Mouse (Mus musculus) right cerebral cortex, postnatal 10 days (tissue): ENCODE data around the gene Aimp2.

Source experiments
- DNase-seq, 2 experiments: peaks; one replicate each; pipeline ENCODE4 v3.0.0; 2021; ENCODE audit warnings: low spot score in 2 of 2

The Aimp2 gene

DNA sequence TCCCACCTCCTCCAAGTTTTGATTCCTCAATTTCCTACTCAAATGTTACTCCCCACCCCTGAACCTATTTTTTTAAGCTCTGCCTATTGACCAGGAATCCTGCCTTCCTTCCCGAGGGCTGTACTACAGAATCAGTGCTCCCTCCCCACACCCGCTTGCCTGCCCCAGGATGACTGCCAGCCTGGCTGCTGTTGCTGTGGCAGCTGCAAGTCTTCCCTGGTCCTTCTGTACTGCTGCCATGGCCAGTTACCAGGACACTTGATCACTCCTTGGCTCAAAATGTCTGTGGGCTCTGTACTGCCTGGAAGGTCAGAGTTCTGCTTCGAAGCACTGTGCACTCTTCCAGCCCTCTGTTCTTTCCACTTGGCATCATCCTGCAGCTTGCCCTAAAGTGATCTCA, 7.5 kb downstream of the Aimp2 start:
- DNase-seq: peak; percentile 71 to 75

DNA sequence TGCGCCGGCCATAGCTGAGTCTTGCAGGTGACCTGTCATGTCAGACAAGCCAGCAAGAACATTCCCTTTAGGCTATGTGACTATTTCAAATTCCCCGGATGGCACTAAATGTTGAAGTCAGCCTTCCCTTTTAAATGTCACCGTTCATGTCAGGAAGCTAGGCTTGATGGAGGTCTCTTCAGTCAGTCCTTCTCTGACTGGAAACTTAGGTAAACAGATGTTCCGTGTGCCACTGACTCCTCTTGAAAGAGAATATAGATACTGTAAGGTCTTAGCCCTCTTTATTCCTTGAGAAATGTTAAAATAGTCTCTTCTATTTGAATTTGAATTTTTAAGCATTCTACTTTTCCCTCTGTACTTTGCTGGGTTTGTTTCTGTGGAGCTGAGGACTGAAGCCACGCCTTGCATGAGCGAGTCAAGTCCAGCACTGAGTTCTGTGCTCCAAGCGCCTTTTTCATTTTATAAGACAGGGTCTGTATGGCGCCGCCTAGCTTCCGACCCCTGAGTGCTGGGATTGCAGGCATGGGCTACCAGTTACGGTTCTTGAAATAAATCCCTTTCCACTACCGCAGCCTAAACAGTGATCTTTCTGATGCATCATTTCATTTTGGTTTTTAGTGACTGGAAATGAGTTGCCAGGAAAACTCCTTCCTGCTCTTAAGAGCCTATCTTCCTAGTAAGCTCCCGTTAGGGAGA, 11.9 kb downstream of the Aimp2 start, which contains the start of gene Ankrd61:
Gene Ankrd61, minus strand, starts transcription at position 51 of the 696 bp plus-strand sequence.
- no peak for DNase-seq

DNA sequence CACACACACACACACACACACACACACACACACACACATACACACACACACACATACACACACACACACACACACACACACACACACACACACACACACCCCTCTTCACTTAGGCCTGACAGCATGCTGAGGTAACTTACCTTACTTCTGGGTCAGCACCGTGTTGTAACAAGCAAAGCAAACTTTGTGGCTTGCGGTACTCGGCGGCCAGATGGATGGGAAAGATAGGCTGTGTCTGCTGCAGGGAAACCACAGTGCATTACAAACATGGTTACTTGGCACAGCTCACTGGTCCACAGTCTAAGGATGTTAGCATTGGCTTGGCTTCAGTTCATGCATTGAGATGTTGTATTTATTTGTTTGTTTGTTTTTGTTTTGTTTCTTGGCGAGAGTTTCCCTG, 16.3 kb downstream of the Aimp2 start:
- no peak for DNase-seq

DNA sequence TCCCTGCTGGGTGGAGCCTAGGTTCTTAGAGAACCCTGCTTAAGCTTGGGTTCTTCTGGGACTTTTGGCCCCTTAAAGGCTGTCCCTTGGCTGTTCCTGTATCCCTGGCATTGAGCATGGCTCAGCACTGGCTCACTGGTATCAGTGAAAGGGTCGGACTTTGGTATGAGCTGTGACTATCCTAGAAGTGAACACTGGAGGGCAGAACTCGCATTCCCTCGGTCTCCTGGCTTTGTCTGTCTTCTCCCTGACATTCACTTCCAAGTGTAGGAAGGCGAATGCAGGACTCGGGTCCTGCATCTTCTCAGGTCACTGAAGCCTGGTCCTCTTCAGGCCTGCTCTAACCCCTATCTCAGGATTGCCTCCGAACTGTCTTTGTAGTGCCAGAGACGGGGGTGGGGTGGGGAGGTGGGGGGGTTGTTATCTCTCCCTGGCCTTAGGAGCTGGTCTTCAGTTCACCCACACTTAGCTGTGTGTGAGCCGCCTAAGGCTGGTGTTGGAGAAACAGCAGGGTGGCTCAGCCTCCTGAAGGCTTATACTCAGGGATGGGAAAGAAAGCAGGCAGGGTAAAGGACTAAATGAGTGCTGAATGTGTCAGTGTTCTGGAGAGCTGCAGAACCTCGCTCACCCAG, 17.3 kb downstream of the Aimp2 start:
- peak in 1 of 2 experiments; percentile 43 for DNase-seq

DNA sequence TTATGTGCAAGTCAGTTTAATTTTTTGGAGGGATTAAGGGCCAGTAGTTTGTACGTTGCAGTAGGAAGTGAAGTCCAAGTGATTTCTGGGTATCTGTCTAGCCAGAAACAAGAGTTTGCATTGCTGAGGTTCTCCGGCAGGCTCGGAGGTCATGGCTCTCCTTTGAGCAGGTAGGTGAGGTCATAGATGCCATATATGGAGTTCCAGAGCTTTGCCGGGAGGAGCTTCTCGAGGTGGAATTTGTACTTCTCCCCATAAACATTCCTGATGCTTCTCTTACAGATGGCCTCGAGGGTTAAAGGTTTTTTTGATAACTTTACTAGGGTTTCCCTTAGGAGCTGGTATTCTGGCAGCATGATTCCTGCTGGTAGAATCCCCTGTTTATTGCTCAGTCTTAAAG, 18.9 kb downstream of the Aimp2 start:
- no peak for DNase-seq

DNA sequence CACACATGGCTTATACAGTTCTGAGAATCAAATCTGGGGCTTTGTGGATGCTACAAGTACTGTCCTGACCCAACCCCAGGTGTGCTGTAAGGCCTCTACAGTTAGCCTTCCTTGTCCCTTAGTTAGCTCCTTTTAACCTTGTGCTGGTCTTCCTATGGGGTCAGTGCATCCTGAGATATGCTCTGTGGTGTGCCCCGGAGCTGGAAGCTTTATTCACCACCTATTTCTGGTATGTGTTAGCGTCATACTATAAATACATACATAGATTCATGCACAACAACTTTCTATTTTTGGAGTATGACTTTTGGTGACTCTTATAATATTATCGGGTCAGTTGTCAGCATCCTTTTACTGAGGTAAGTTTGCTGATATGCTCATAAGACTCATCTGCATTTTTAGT, 24.4 kb downstream of the Aimp2 start:
- no peak for DNase-seq

DNA sequence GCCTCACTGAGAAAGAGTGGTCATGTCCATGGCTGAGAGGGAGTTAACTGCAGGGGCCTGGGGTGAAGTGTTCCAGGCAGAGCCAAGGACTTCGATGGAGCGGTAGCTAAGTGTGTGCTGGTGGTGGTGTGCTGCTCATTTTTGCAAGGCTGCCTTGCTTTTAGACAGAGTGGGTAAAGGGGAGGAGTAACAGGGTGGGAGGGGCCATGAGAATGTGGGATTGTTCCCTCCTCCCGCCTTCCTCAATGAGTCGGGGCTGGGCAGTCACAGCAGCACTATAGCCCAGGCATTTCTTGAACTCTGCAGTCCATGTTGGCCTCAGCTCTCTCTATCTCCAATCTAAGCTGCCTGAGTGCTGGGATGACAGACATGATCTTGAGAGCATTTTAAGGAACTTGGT, 35.1 kb downstream of the Aimp2 start:
- no peak for DNase-seq

DNA sequence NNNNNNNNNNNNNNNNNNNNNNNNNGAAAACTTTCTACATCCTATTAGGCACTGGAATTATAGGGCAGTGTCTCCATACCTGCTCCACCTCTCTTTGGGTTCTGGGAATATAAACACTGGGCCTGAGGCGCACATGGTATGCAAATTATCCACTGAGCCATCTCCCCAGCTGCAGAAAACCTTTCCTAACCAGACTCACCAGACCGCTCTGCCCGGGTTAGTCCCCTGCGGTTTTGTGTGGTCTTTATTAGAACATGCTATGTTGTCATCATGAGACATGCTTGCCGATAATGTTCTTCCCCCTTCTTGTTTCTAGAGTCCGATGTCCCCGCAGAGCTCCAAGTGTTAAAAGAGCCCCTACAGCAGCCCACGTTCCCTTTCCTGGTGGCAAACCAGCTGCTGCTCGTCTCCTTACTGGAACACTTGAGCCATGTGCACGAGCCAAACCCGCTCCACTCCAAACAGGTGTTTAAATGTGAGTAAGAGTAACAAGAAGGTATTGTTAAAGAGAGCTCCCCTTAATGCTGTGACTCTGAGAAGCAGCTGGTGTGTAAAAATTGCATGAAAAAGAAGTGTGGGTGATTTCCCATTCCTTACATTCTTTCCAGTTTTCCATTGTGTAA, 38.0 kb downstream of the Aimp2 start:
- DNase-seq: no peak
